Mouse (Mus musculus): ENCODE data around the gene Timp4. TPM values are rescaled to one million over a fixed set of nuclear protein-coding genes. Genes with fewer than 3 reads are reported as not detected.

Timp4 gene
- not detected in 2 replicates for total RNA-seq (2012; rRNA removed)
- not detected for polyA plus RNA-seq (2012; ENCODE audit: insufficient read depth in 1 of 2, insufficient read length in 2 of 2, low read depth in 1 of 2, low replicate concordance in 2 of 2, missing spikeins in 1 of 2)

GRCm38 (mm10) chr6:115252099-115252873 lies at the start of gene Timp4:
TSS of gene Timp4 (minus strand) at chr6:115252205.
- H3K9me3 ChIP-seq (replicated peaks; ENCODE audit: insufficient read depth, low read length) = no peaks in the 10 kb centered on the region
- no peaks in the 10 kb centered on the region for H3K79me2 ChIP-seq (ENCODE audit: control insufficient read depth, insufficient read depth, low read length, poor library complexity)
- H3K36me3 ChIP-seq (ENCODE audit: control insufficient read depth in 1 of 2, insufficient read depth in 2 of 2, low read length in 2 of 2) = no peaks in the 10 kb centered on the region
- peaks cover 0 to 3% of the 10 kb centered on the region in 2 experiments for H3K27me3 ChIP-seq (ENCODE audit: control insufficient read depth in 1 of 2, insufficient read depth in 2 of 2, low read length in 2 of 2)
- no peak for DNase-seq (ENCODE audit: low read depth, low spot score)
- H3K27ac ChIP-seq (ENCODE audit: control insufficient read depth, low read depth, low read length) = no peak within 1 kb of the TSS
- no peak within 1 kb of the TSS for H3K9ac ChIP-seq (ENCODE audit: control insufficient read depth, low read depth, low read length, poor library complexity, severe bottlenecking)
- H3K4me3 ChIP-seq (ENCODE audit: control insufficient read depth in 1 of 2, insufficient read depth in 1 of 2, low read depth in 2 of 2, low read length in 2 of 2) = no peak within 1 kb of the TSS
- no peaks in the 10 kb centered on the region for H3K4me1 ChIP-seq (ENCODE audit: control insufficient read depth in 1 of 2, insufficient read depth in 2 of 2, low read length in 2 of 2)
- TF ChIP-seq SIN3A (IDR thresholded peaks at IDR 0.05; ENCODE audit: low read length) (no peak), TAL1 (IDR thresholded peaks at IDR 0.05; ENCODE audit: low read length) (no peak), ZNF384 (IDR thresholded peaks at IDR 0.05; ENCODE audit: low read depth, low read length) (0 out of 2 replicates have a peak, but pooled peaks have one; percentile 11)

- no peak for DNase-seq (ENCODE audit: low read depth, low spot score)
- no peak overlapping the region for H3K4me3 ChIP-seq (ENCODE audit: control insufficient read depth in 1 of 2, insufficient read depth in 1 of 2, low read depth in 2 of 2, low read length in 2 of 2)
- TF ChIP-seq ZMIZ1 (IDR thresholded peaks at IDR 0.05; ENCODE audit: low read depth, low read length) (no peak), MAFK (IDR thresholded peaks at IDR 0.05; ENCODE audit: borderline replicate concordance, low read depth, low read length) (no peak), TAL1 (IDR thresholded peaks at IDR 0.05; ENCODE audit: low read length) (no peak), BHLHE40 (IDR thresholded peaks at IDR 0.05; ENCODE audit: borderline replicate concordance, low read depth, low read length) (no peak), MXI1 (IDR thresholded peaks at IDR 0.05; ENCODE audit: low read depth, low read length) (no peak), SMC3 (IDR thresholded peaks at IDR 0.05; ENCODE audit: low read depth, low read length) (no peak), POLR2AphosphoS5 (IDR thresholded peaks at IDR 0.05; ENCODE audit: borderline replicate concordance, low read depth, low read length) (no peak), CTCF (IDR thresholded peaks at IDR 0.05 in 2 of 3, conservative IDR thresholded peaks at IDR 0.05 in 1 of 3; ENCODE audit: control insufficient read depth in 1 of 3, insufficient read depth in 1 of 3, low read depth in 2 of 3, low read length in 3 of 3, poor library complexity in 1 of 3, severe bottlenecking in 1 of 3) (no peak), NRF1 (IDR thresholded peaks at IDR 0.05; ENCODE audit: insufficient read depth, low read depth, low read length, poor library complexity, severe bottlenecking) (no peak), USF2 (IDR thresholded peaks at IDR 0.05; ENCODE audit: borderline replicate concordance in 1 of 2, insufficient read depth in 1 of 2, low read depth in 1 of 2, low read length in 2 of 2) (no peak), KAT2A (conservative IDR thresholded peaks at IDR 0.05; ENCODE audit: low read depth, low read length) (no peak), POLR2AphosphoS2 (IDR thresholded peaks at IDR 0.05; ENCODE audit: low read length) (no peak), POLR2A (IDR thresholded peaks at IDR 0.05; ENCODE audit: control insufficient read depth in 1 of 2, insufficient read depth in 1 of 2, low read depth in 1 of 2, low read length in 2 of 2, poor library complexity in 1 of 2) (no peak), TBP (IDR thresholded peaks at IDR 0.05; ENCODE audit: low read depth, low read length) (no peak), MYB (IDR thresholded peaks at IDR 0.05; ENCODE audit: low read depth, low read length) (no peak), SIN3A (IDR thresholded peaks at IDR 0.05; ENCODE audit: low read length) (no peak)
- H3K27me3 ChIP-seq (ENCODE audit: control insufficient read depth in 1 of 2, insufficient read depth in 2 of 2, low read length in 2 of 2) = no peaks in the 10 kb centered on the region; a peak in 2 of 4 replicates
- no peak overlapping the region for H3K27ac ChIP-seq (ENCODE audit: control insufficient read depth, low read depth, low read length)
- H3K9ac ChIP-seq (ENCODE audit: control insufficient read depth, low read depth, low read length, poor library complexity, severe bottlenecking) = no peak overlapping the region
- no peaks in the 10 kb centered on the region for H3K36me3 ChIP-seq (ENCODE audit: control insufficient read depth in 1 of 2, insufficient read depth in 2 of 2, low read length in 2 of 2)
- H3K4me1 ChIP-seq (ENCODE audit: control insufficient read depth in 1 of 2, insufficient read depth in 2 of 2, low read length in 2 of 2) = no peaks in the 10 kb centered on the region
- no peaks in the 10 kb centered on the region for H3K9me3 ChIP-seq (replicated peaks; ENCODE audit: insufficient read depth, low read length)
- no peaks in the 10 kb centered on the region for H3K79me2 ChIP-seq (ENCODE audit: control insufficient read depth, insufficient read depth, low read length, poor library complexity)
These were observed 41.9 kb upstream of the Timp4 start for GRCm38 (mm10) chr6:115293877-115294276.

Measured in MEL (cell line).